Mouse (Mus musculus) kidney, adult 18-20 months (tissue): Measurements from ENCODE around the gene Liph.
"Not testable (repeated sequence)": the region's sequence is repeated elsewhere in the genome, so short reads cannot be mapped to it uniquely, and the experiment has no call there.

Experiments
- DNase-seq: peaks from one replicate; pipeline ENCODE4 v3.0.0; 2021

Gene Liph

DNA sequence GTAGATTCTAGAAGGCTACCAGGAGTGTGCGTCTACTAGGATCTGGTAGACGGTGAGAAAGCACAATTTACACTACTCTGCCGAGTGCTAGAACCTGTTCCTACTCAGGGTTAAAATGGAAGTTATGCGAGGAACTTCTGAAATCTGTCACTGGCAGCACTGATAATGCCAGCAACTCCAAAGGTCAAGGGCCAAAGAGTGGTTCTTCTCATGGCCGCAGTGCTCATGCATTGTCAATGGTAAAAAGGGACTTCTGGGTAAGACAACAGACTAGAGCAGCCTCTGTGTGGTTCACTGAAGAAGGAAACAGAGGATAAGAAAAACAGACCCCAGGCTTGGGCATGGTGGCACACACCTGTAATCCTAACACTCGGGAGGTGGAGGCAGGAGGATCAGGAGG, 24.9 kb downstream of the Liph start:
- no peak for DNase-seq

DNA sequence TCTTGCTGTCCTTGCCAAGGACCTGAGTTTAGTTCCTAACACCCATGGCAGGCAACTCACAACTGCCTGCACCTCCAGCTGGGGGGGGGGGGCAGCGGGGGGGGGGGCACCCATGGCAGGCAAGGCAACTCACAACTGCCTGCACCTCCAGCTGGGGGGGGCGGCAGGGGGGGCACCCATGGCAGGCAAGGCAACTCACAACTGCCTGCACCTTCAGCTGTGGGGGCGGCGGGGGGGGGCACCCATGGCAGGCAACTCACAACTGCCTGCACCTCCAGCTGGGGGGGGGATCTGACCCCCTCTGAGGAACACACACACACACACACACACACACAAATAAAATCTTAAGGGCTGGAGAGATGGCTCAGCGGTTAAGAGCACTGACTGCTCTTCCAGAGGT, 25.6 kb downstream of the Liph start:
- DNase-seq: no peak

DNA sequence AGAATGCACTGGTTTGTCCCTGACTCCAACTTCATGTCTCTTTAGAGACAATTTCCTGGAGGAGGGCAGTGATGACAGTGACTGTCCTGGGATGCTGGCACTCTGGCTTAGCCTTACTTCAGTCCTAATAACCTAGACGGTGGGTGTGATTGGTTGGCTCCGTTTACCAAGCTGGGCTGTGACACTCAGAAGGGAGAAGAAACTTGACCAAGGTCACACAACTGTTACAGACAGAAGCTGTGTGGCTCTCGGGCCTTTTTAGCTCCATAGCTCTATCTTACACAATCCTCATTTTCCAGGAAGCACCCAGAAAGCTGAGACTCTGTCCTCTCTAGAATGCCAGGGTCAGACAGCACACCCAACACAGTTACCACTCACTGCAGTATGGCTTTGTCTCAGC, 29.9 kb downstream of the Liph start:
- DNase-seq: no peak

DNA sequence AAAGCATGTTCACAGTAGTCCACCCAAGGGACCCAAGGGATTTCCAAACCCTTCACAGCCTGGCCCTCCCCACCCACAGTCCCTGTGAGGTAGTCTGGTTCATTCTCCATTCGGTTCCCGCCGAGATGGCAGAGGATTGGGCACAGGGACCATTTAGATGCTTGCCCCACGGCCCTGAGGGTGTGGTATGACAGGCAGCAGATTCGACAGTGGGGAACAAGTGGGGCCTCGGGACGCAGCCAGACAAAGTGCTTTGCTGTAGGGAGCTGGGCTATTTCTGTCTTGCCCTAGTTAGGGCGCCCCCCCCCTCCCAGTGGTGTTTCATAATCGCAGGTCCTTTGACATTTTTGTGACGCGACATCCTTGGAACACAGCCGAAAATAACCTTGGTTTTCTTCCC, 39.9 kb downstream of the Liph start:
- no peak for DNase-seq

DNA sequence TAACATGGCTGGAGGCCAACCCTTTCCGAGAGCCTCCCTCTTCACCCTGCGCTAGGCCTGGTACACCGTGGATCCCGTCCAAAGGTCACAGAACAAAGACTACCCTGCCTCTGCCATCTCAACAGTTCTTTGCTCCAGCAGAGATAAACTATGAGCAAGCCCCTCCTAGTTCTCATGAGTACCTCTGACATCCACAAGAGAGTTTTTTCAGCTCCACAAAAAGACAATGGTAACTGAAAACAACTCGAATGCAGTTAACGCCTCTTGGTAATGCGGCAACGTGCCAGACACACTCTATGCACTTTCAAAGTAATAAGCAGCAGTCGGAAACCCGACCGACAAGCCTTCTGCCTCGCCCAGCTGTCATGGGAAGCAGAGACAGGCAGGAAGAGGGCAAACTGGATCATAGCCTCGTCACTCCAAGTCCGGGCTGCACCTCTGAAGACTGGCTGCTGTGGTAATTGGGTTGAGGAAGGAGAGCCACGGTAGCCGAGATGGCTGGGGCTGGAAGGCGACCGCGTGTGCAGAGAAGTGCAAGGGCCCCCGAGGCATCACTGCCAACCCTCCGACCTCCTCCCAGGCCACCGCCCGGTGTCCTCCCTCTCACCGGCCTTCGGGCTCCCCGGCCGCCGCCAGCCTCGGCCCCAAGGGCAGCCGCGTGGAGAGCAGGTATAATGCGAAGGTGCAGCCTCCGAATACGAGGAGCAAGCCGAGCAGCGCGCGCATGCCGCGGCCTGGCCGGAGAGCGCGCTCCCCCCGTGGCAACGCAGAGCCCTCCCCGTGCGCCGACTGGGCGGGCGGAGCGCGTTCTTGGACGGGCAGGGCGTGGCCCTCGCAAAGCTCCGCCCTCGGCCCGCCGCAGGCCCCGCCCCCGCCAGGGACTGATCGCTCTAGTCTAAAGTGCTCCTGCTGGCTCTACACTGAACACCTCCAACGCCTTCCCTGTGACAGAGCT, 48.4 kb downstream of the Liph start, which contains the start of gene Tmem41a:
Gene Tmem41a, minus strand, starts transcription at position 792 of the 955 bp plus-strand sequence.
- peak; percentile 95 for DNase-seq

DNA sequence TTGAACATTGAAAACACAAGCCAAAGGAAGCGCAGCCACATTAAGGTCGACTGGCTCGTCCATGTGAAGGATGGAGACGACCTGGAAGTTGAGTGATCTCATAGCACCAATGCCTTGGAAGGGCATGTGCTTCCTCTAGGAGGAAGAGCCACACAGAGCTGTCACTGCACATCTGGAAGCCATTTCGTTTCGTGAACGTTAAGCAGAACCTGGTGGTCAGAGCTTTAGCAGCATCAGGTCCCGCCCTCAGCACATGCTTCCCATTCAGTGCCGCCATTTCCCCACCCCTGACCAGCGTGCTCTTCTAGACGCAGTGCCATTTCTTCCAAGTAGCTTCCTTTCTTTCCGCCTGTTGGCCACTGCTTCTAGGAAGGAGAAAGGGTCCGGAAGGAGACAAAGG, 67.0 kb downstream of the Liph start:
- no peak for DNase-seq

DNA sequence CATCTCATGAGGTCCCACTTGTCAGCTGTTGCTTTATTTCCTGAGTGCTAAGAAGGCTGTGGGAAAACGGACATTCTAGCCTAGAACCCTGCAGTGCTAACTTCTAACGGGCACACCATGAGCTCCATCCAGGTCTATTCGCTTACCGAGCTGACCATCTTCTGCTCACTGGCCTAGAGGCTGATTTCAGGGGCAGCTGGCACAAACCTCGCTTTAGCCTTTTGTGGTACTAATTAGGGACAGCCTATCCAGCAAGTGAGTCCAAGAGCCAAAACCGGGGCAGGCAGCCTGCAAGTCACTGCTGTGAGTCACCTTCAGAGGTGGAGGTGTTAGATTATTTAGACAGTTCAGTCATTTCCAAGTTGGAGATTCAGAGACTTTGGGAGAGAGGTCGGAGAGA, 78.8 kb downstream of the Liph start:
- no peak for DNase-seq

DNA sequence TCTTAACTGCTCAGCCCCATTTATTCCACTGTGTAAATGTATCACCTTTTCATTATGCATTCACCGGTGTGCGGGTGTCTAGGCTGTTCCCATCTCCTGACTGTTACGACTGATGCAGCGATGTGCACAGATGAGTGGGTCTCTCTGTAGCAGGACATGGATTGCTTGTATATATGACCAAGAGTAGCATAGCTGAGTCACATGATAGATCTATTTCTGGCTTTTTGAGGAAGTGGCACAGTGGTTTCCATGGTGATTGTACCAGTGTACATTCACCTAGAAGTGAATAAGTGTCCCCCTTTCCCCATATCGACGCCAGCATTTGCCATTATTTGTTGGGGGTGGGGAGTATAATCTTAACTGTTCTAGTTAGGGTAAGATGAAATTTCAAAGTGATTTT, 82.1 kb downstream of the Liph start:
- DNase-seq: no peak

DNA sequence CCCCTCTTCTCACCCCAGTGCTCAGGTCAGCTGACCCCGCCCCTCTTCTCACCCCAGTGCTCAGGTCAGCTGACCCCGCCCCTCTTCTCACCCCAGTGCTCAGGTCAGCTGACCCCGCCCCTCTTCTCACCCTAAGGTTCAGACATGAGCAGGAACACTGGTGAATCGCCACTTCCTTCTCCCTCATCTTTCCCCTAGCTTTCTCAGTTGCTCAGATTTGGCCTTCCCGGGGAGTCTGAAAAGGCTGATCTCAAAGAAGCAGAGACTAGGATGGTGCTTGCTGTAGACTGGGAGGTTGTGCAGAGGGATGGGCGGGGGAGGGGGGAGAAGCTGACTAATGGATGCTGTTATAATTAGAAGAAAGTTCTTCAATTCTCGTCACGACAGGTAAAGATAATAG, 86.6 kb downstream of the Liph start:
- not testable (repeated sequence) for DNase-seq

DNA sequence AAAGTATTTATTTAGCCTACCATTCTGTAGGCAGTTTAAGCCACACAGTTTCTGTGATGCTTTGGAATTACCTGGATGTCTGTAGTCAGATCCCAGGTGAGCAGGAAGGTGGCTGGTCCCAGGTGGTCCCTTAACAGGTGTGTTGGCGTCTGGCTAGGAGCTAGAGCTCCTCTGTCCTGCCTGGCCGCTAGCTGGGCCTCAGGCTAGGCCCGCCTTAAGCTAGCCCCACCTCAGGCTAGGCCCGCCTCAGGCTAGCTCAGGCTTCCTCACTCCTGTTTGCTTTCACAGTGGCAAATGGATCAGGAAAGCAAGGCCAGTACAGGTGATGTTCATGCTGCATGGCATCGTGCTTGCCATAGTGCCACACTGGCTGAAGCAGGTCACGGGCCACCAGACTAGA, 88.6 kb downstream of the Liph start:
- DNase-seq: no peak

DNA sequence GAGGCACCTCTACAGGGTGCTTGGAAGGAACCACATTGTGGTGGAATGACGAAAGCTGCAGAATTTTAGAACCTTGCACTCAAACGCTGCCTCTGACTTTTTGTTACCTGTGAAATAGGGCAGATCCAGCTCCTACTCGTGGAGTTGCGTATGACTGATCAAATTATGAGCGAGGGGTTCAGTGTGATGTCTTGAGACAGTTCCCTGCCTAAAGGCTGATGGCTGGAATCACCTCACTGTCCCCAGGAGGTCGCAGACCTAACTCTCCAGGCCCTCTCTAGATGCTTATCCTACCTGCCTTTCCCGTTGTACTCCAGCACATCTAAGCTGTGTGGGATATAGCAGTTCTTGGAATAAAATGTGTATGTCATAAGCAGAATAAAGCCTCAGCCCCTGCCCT, 89.5 kb downstream of the Liph start:
- no peak for DNase-seq

DNA sequence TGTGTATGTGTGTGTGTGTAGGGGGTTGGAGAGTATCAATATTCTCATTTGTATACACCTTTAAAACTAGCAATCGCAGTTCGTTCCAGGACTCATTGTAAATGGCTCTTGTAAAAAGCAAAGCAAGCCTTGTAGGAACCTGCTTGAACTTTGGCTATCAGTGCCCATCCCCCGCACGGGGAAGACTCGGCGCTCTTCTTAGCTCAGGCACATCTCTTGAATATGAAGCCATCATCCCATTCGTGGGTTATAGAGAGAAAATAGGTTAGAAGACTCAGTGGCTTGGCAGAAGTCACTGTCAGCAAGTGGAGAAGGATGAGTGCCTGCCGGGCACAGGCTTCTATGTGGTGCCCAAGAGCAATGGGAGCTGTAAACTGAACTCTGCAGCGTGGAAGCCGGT, 90.8 kb downstream of the Liph start:
- no peak for DNase-seq
